Mouse (Mus musculus) ES-Bruce4 (cell line): Measurements from ENCODE around the gene Gnptab. TPM values are rescaled to one million over a fixed set of nuclear protein-coding genes. Genes with fewer than 3 reads are reported as not detected.

Source experiments
- H3K27ac ChIP-seq: 2 replicates; pipeline ENCODE4 v1.5.1; 2012; ENCODE audit warnings: low read length, inconsistent platforms; ENCODE audit not compliant: insufficient read depth
- H3K27me3 ChIP-seq: 2 replicates; pipeline ENCODE4 v1.6.1; 2012; ENCODE audit warnings: mild to moderate bottlenecking, low read length, inconsistent platforms; ENCODE audit not compliant: control insufficient read depth, poor library complexity, insufficient read depth, severe bottlenecking
- H3K36me3 ChIP-seq: 2 replicates; pipeline ENCODE4 v1.6.1; 2012; ENCODE audit warnings: inconsistent platforms, mild to moderate bottlenecking, low read length, moderate library complexity; ENCODE audit not compliant: control insufficient read depth, poor library complexity, insufficient read depth, severe bottlenecking
- H3K4me1 ChIP-seq: one replicate; pipeline ENCODE4 v1.8.1; 2011; ENCODE audit warnings: low read length; ENCODE audit not compliant: control insufficient read depth, insufficient read depth
- H3K4me3 ChIP-seq: 2 replicates; pipeline ENCODE4 v1.5.1; 2011; ENCODE audit warnings: low read depth, mild to moderate bottlenecking, low read length
- H3K9ac ChIP-seq: 2 replicates; pipeline ENCODE4 v1.6.1; 2012; ENCODE audit warnings: low read depth, mild to moderate bottlenecking, inconsistent platforms; ENCODE audit not compliant: poor library complexity, severe bottlenecking
- H3K9me3 ChIP-seq: replicated peaks from 2 replicates; pipeline ENCODE4 v1.6.1; 2012; ENCODE audit warnings: mild to moderate bottlenecking, low read length, inconsistent platforms; ENCODE audit not compliant: control insufficient read depth, poor library complexity, insufficient read depth, severe bottlenecking
- CTCF ChIP-seq: IDR thresholded peaks from one replicate; pipeline ENCODE4 v1.8.1; 2011; ENCODE audit warnings: low read depth, low read length
- EP300 ChIP-seq: IDR thresholded peaks from 2 replicates; pipeline ENCODE4 v1.6.1; 2011; ENCODE audit warnings: low read depth, low read length; ENCODE audit not compliant: insufficient read depth
- POLR2A ChIP-seq: IDR thresholded peaks from one replicate; pipeline ENCODE4 v1.8.1; 2011; ENCODE audit warnings: low read length; ENCODE audit not compliant: insufficient read depth
- polyA plus RNA-seq: library from polyadenylated mRNA; stranded (reverse); fragments of >200 nt; gene quantifications from 2 replicates; pipeline ENCODE4 v1.2.4, GENCODE M21; 2011; ENCODE audit warnings: low read depth; ENCODE audit not compliant: missing spikeins, insufficient read depth, insufficient read length

The Gnptab gene
- polyA plus RNA-seq, 1 experiment: 21.2 TPM

- Histone ChIP-seq H3K36me3 (no peaks in the 10 kb centered on the region), H3K4me3 (no peak overlapping the region), H3K9me3 (no peaks in the 10 kb centered on the region), H3K9ac (no peak overlapping the region), H3K27me3 (no peaks in the 10 kb centered on the region), H3K27ac (no peak overlapping the region), H3K4me1 (no peaks in the 10 kb centered on the region)
- TF ChIP-seq CTCF: no peak
- no peak for TF ChIP-seq POLR2A
- no peak for TF ChIP-seq EP300
Observed at GRCm38 (mm10) chr10:88409751-88410150, 30.8 kb downstream of the Gnptab start.

DNA sequence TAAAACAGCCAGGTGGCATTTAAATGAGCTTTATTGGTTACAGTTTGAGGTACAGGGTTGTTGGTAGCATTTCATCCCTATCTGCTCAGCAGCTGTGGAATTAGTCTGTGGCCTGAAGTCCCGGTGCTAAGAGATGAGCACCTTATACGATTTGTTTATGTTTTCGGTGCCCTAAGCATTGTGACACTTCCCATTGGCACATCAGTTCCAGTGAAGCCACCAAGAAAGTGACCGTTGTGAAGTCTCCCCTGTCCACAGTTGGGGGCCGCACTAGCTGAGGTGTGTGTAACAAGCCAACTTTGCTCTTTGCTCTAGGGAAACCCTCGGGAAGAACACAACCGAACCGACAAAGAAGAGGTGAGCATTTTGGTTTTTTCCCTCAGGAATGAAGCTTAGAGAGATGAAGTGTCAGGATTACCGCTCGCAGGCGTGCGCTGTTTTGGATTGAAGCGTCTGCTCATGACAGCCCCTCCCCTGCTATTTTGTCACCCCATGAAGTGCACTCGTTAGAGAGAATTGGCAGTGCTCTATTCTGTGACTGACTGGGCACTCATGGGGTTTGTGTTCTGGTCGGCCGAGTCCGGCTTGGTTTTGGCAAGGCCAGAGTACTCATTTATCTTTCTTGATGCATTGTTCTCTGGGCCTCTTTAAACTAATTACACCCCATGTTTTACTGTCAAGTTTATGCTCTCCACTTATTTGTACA is 33.5 kb downstream of the Gnptab start:
- no peaks in the 10 kb centered on the region for H3K27me3 ChIP-seq
- no peak overlapping the region for H3K4me3 ChIP-seq
- no peaks in the 10 kb centered on the region for H3K4me1 ChIP-seq

GRCm38 (mm10) chr10:88417686-88418085 is 38.8 kb downstream of the Gnptab start:
- Histone ChIP-seq H3K4me3 (no peak overlapping the region), H3K27me3 (no peaks in the 10 kb centered on the region), H3K9me3 (no peaks in the 10 kb centered on the region), H3K27ac (no peak overlapping the region), H3K4me1 (no peaks in the 10 kb centered on the region), H3K9ac (no peak overlapping the region), H3K36me3 (peaks cover 15% of the 10 kb centered on the region)
- TF ChIP-seq EP300 (no peak), POLR2A (no peak), CTCF (no peak)

More for the DNA sequence above, 33.5 kb downstream of the Gnptab start:
- peaks cover 6% of the 10 kb centered on the region; the same call in 1 of the 2 replicates for H3K36me3 ChIP-seq
- TF ChIP-seq POLR2A (no peak), EP300 (no peak), CTCF (no peak)
- H3K27ac ChIP-seq: no peak overlapping the region
- H3K9me3 ChIP-seq: no peaks in the 10 kb centered on the region
- H3K9ac ChIP-seq: no peak overlapping the region

GRCm38 (mm10) chr10:88420141-88420541 is 41.2 kb downstream of the Gnptab start:
- no peak overlapping the region for H3K9ac ChIP-seq
- H3K4me1 ChIP-seq: no peaks in the 10 kb centered on the region
- H3K4me3 ChIP-seq: no peak overlapping the region
- no peak for TF ChIP-seq POLR2A
- no peak for TF ChIP-seq EP300
- no peak for TF ChIP-seq CTCF
- H3K9me3 ChIP-seq: no peaks in the 10 kb centered on the region
- H3K27ac ChIP-seq: no peak overlapping the region
- H3K27me3 ChIP-seq: no peaks in the 10 kb centered on the region
- H3K36me3 ChIP-seq: peaks cover 12% of the 10 kb centered on the region

GRCm38 (mm10) chr10:88420655-88421435 is 41.9 kb downstream of the Gnptab start:
- no peak for TF ChIP-seq CTCF
- TF ChIP-seq POLR2A: no peak
- TF ChIP-seq EP300: no peak
- H3K4me3 ChIP-seq: no peak overlapping the region
- no peaks in the 10 kb centered on the region for H3K4me1 ChIP-seq
- H3K9me3 ChIP-seq: no peaks in the 10 kb centered on the region
- H3K36me3 ChIP-seq: peaks cover 9% of the 10 kb centered on the region
- H3K9ac ChIP-seq: no peak overlapping the region
- no peaks in the 10 kb centered on the region for H3K27me3 ChIP-seq
- H3K27ac ChIP-seq: no peak overlapping the region
